In the genomic region with DNA sequence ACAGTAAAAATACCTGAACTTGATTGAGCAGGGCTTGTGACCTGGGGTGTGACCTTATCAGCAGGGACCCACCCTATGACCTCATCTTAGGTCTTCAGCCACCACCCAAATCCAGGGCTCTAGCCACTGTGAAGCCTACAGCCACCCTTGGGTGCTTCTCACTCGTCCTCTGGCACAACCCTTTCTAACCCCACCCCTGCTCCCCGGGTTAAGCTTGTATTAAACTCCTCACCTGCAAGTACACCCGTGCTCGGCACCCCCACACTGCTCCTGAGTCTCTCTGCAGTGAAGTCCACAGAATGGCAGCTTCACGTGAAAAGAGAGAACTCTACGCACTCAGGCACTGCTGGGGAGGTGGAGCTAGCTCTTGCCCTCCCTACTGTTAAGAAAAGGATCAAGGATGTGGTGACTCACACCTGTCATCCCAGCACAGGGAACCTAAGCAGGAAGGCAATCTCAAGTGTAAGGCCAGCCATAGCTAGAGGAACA, we compare ENCODE assay signal across 23 mouse cellular contexts. TPM values are rescaled to one million over a fixed set of nuclear protein-coding genes. Genes with fewer than 3 reads are reported as not detected.
DNase-seq lines count a peak whose midpoint lies in the region; ATAC-seq and TF ChIP-seq lines count a peak whose summit lies in the region.
"Had no signal": no experiment of that assay in that cellular context is flagged by ENCODE, and none has a peak within 500 bp of the region (broad histone marks: within the 10 kb centered on the region; RNA-seq: fewer than 3 reads in every experiment).

No protein-coding gene starts in this region.

- TF ChIP-seq CTCF in heart, adult 2 months (IDR thresholded peaks at IDR 0.05): no peak

- in situ Hi-C loops in ES-E14 (cut with MboI; ENCODE audit: low sequenced_read_pairs in 2 of 2, unreplicated experiment in 2 of 2): no loop called here

- no peaks in the 10 kb centered on the region for H3K36me3 ChIP-seq in heart, adult 2 months (ENCODE audit: control insufficient read depth, insufficient read depth, low read length)
- H3K36me3 ChIP-seq in ES-E14 (ENCODE audit: control insufficient read depth, insufficient read depth, low read length, poor library complexity, severe bottlenecking): no peaks in the 10 kb centered on the region
- no peaks in the 10 kb centered on the region for H3K36me3 ChIP-seq in intestine, embryonic 15.5 days
- H3K36me3 ChIP-seq in stomach, embryonic 14.5 days (ENCODE audit: control insufficient read depth, insufficient read depth, low read length): no peaks in the 10 kb centered on the region
- H3K36me3 ChIP-seq in forebrain, embryonic 16.5 days (ENCODE audit: control insufficient read depth, insufficient read depth): no peaks in the 10 kb centered on the region
- H3K36me3 ChIP-seq: embryonic facial prominence, embryonic 10.5 days; heart, embryonic 12.5 days; hindbrain, embryonic 15.5 days; lung, embryonic 15.5 days; midbrain, embryonic 15.5 days had no signal

- no peak overlapping the region for H3K9ac ChIP-seq in heart, adult 2 months (ENCODE audit: low read depth, low read length)
- H3K9ac ChIP-seq in ES-E14 (ENCODE audit: insufficient read depth, low read depth, low read length, poor library complexity, severe bottlenecking): peak overlapping the region; percentile 63
- no peak overlapping the region for H3K9ac ChIP-seq in intestine, embryonic 15.5 days
- H3K9ac ChIP-seq in stomach, embryonic 14.5 days (replicated peaks; ENCODE audit: low read depth, low read length): no peak overlapping the region
- H3K9ac ChIP-seq in forebrain, embryonic 16.5 days (replicated peaks; ENCODE audit: low read depth, low read length): no peak overlapping the region
- H3K9ac ChIP-seq: forebrain, embryonic 13.5 days; heart, embryonic 12.5 days; hindbrain, embryonic 15.5 days; lung, embryonic 15.5 days; midbrain, embryonic 15.5 days had no signal

- no peak overlapping the region for H3K4me3 ChIP-seq in heart, adult 2 months
- peak overlapping the region; percentile 47 to 54 for H3K4me3 ChIP-seq in ES-E14 (ENCODE audit: insufficient read depth in 1 of 2, low read depth in 1 of 2, low read length in 2 of 2, poor library complexity in 1 of 2, severe bottlenecking in 1 of 2)
- no peak overlapping the region for H3K4me3 ChIP-seq in intestine, embryonic 15.5 days (replicated peaks)
- H3K4me3 ChIP-seq in stomach, embryonic 14.5 days (ENCODE audit: low read depth, low read length): no peak overlapping the region
- H3K4me3 ChIP-seq in forebrain, embryonic 16.5 days (replicated peaks; ENCODE audit: low read length): no peak overlapping the region
- H3K4me3 ChIP-seq: embryonic facial prominence, embryonic 10.5 days; forebrain, embryonic 13.5 days; heart, embryonic 12.5 days; hindbrain, embryonic 15.5 days; lung, embryonic 15.5 days; midbrain, embryonic 15.5 days had no signal

- WGBS in heart, adult 2 months: 53% methylated on average over 6 of the region's 6 CpGs
- WGBS in intestine, embryonic 15.5 days: 36% methylated on average over 6 of the region's 6 CpGs
- WGBS in stomach, embryonic 14.5 days: 37% methylated on average over 6 of the region's 6 CpGs
- 45% methylated on average over 6 of the region's 6 CpGs for WGBS in forebrain, embryonic 16.5 days

- H3K27ac ChIP-seq in heart, adult 2 months: no peak overlapping the region
- peak overlapping the region; percentile 86 for H3K27ac ChIP-seq in ES-E14 (ENCODE audit: insufficient read depth, low read depth, low read length, poor library complexity, severe bottlenecking)
- 0 out of 2 replicates have a peak overlapping the region, but pooled peaks have one; percentile 40 for H3K27ac ChIP-seq in intestine, embryonic 15.5 days
- no peak overlapping the region for H3K27ac ChIP-seq in stomach, embryonic 14.5 days (ENCODE audit: low read length)
- no peak overlapping the region for H3K27ac ChIP-seq in forebrain, embryonic 16.5 days (ENCODE audit: low read length)
- H3K27ac ChIP-seq: embryonic facial prominence, embryonic 10.5 days; forebrain, embryonic 13.5 days; hindbrain, embryonic 15.5 days; lung, embryonic 15.5 days; midbrain, embryonic 15.5 days had no signal

- TF ChIP-seq POLR2A in heart, adult 2 months (IDR thresholded peaks at IDR 0.05; ENCODE audit: insufficient read depth, low read depth, low read length): no peak

- DNase-seq in heart, adult 11 months: peak; percentile 80
- no peak for DNase-seq in heart, adult 2 months
- DNase-seq in ES-E14 (ENCODE audit: low read depth, low spot score): no peak
- no peak for DNase-seq in cerebellum, adult 9-11 months
- DNase-seq: cerebellum, adult 11 months; cerebellum, postnatal 36 days; gastrocnemius, postnatal 36 days; heart, postnatal 36 days; kidney, adult 2 months; kidney, postnatal 25 days; right cerebral cortex, postnatal 25 days had no signal

- H3K9me3 ChIP-seq in ES-E14 (ENCODE audit: control insufficient read depth, insufficient read depth, low read depth, low read length): no peaks in the 10 kb centered on the region
- H3K9me3 ChIP-seq in intestine, embryonic 15.5 days: no peaks in the 10 kb centered on the region
- no peaks in the 10 kb centered on the region; the same call in 1 of the 2 replicates for H3K9me3 ChIP-seq in stomach, embryonic 14.5 days (ENCODE audit: control insufficient read depth, low read depth, low read length)
- no peaks in the 10 kb centered on the region for H3K9me3 ChIP-seq in forebrain, embryonic 16.5 days (ENCODE audit: control insufficient read depth, low read length)
- H3K9me3 ChIP-seq: embryonic facial prominence, embryonic 10.5 days; hindbrain, embryonic 15.5 days; lung, embryonic 15.5 days; midbrain, embryonic 15.5 days had no signal

- H3K4me1 ChIP-seq in heart, adult 2 months (ENCODE audit: control insufficient read depth, insufficient read depth, low read length): no peaks in the 10 kb centered on the region
- H3K4me1 ChIP-seq in ES-E14 (ENCODE audit: control insufficient read depth in 2 of 2, insufficient read depth in 2 of 2, low read length in 2 of 2, poor library complexity in 1 of 2): peaks cover 12 to 16% of the 10 kb centered on the region in 2 experiments
- H3K4me1 ChIP-seq in intestine, embryonic 15.5 days (replicated peaks): no peaks in the 10 kb centered on the region
- H3K4me1 ChIP-seq in stomach, embryonic 14.5 days (ENCODE audit: control insufficient read depth, insufficient read depth, low read length): no peaks in the 10 kb centered on the region
- no peaks in the 10 kb centered on the region; the same call in 1 of the 2 replicates for H3K4me1 ChIP-seq in forebrain, embryonic 16.5 days (replicated peaks; ENCODE audit: control insufficient read depth, insufficient read depth, low read length)
- H3K4me1 ChIP-seq: hindbrain, embryonic 15.5 days; lung, embryonic 15.5 days; midbrain, embryonic 15.5 days had no signal

- peak; percentile 80 for ATAC-seq in intestine, embryonic 15.5 days
- peak; percentile 24; the same call in 1 of the 2 replicates for ATAC-seq in stomach, embryonic 14.5 days (ENCODE audit: insufficient number of reproducible peaks, insufficient read depth, low FRiP score, low read depth)
- no peak for ATAC-seq in cerebellum, adult (ENCODE audit: insufficient number of reproducible peaks, low FRiP score, low TSS enrichment)
- ATAC-seq in forebrain, embryonic 16.5 days: no peak
- ATAC-seq: forebrain, embryonic 13.5 days; midbrain, embryonic 15.5 days had no signal

- H3K27me3 ChIP-seq in heart, adult 2 months (ENCODE audit: control insufficient read depth, insufficient read depth, low read length): no peaks in the 10 kb centered on the region
- no peaks in the 10 kb centered on the region for H3K27me3 ChIP-seq in intestine, embryonic 15.5 days (replicated peaks)
- H3K27me3 ChIP-seq in stomach, embryonic 14.5 days (ENCODE audit: control insufficient read depth, insufficient read depth, low read length): no peaks in the 10 kb centered on the region
- no peaks in the 10 kb centered on the region for H3K27me3 ChIP-seq in forebrain, embryonic 16.5 days (replicated peaks; ENCODE audit: control insufficient read depth, insufficient read depth, low read length)
- H3K27me3 ChIP-seq: forebrain, embryonic 13.5 days; heart, embryonic 12.5 days; hindbrain, embryonic 15.5 days; lung, embryonic 15.5 days; midbrain, embryonic 15.5 days had no signal

- intact Hi-C loops in heart, adult 2 months (cut with DNase I): no loop called here

- 0 out of 2 replicates have a peak overlapping the region, but pooled peaks have one; percentile 24 for H3K4me2 ChIP-seq in intestine, embryonic 15.5 days (replicated peaks)
- no peak overlapping the region for H3K4me2 ChIP-seq in stomach, embryonic 14.5 days (replicated peaks; ENCODE audit: low read depth, low read length)
- H3K4me2 ChIP-seq in forebrain, embryonic 16.5 days (ENCODE audit: low read length): no peak overlapping the region
- H3K4me2 ChIP-seq: forebrain, embryonic 13.5 days; heart, embryonic 12.5 days; hindbrain, embryonic 15.5 days; lung, embryonic 15.5 days; midbrain, embryonic 15.5 days had no signal

- no peaks in the 10 kb centered on the region for H3K79me2 ChIP-seq in heart, adult 2 months (replicated peaks; ENCODE audit: control insufficient read depth, insufficient read depth, low read length)

- no peak for TF ChIP-seq EP300 in heart, adult 2 months (IDR thresholded peaks at IDR 0.05; ENCODE audit: insufficient read depth, low read depth, low read length)

TF ChIP-seq in ES-E14, 5 proteins besides CTCF, POLR2A, EP300 and RAD21:
- TF ChIP-seq HCFC1 (IDR thresholded peaks at IDR 0.05; ENCODE audit: borderline replicate concordance, insufficient read depth, low read length) (no peak), MAFK (IDR thresholded peaks at IDR 0.05; ENCODE audit: insufficient read depth, low read depth, low read length) (no peak), ZC3H11A (IDR thresholded peaks at IDR 0.05; ENCODE audit: borderline replicate concordance, low read depth, low read length) (no peak), CHD2 (IDR thresholded peaks at IDR 0.05; ENCODE audit: low read depth, low read length) (no peak), ZNF384 (IDR thresholded peaks at IDR 0.05; ENCODE audit: low read depth, low read length) (no peak)
TF ChIP-seq in ES-E14: peak in this region for 0.

RNA-seq across cellular contexts. Expression of a gene that starts 21.1 kb away (rescaled TPM):
- total RNA-seq in heart, adult 2 months (2021): under 1 TPM in 1 of 2 experiments, not detected in 1; 0.18 TPM
- 0.06 and 0.18 TPM in 2 replicates for polyA plus RNA-seq in heart, adult 2 months (2012; rRNA removed)
- total RNA-seq in ES-E14 (2012; rRNA removed): 0.21 and 0.22 TPM in 2 replicates
- polyA plus RNA-seq in intestine, embryonic 15.5 days (2015; fragmentation: Nextera tagmentation; extraction: Ambion mirVana): 0.11 TPM in 1 of 2 replicates, not detected in the other
- polyA plus RNA-seq in stomach, embryonic 14.5 days (2014; fragmentation: Nextera tagmentation; extraction: Ambion mirVana): 0.17 TPM in 1 of 2 replicates, not detected in the other
- 0.12 TPM in 1 of 2 replicates, not detected in the other for polyA plus RNA-seq in forebrain, embryonic 16.5 days (2015; fragmentation: Nextera tagmentation; extraction: Ambion mirVana)
- total RNA-seq: megakaryocyte progenitor cell, adult 5-6 weeks had no signal
- polyA plus RNA-seq: C2C12; forebrain, embryonic 13.5 days; lung, embryonic 15.5 days; midbrain, embryonic 15.5 days had no signal

RNA-seq across cellular contexts. Expression of a gene that starts 38.4 kb away (rescaled TPM):
- 10 to 100 TPM; 43.0 to 44.0 TPM for total RNA-seq in heart, adult 2 months (2021)
- polyA plus RNA-seq in heart, adult 2 months (2012; rRNA removed): 11.6 and 18.0 TPM in 2 replicates
- 50.6 and 56.7 TPM in 2 replicates for total RNA-seq in ES-E14 (2012; rRNA removed)
- polyA plus RNA-seq in intestine, embryonic 15.5 days (2015; fragmentation: Nextera tagmentation; extraction: Ambion mirVana): 11.5 and 11.8 TPM in 2 replicates
- polyA plus RNA-seq in stomach, embryonic 14.5 days (2014; fragmentation: Nextera tagmentation; extraction: Ambion mirVana): 25.7 and 28.8 TPM in 2 replicates
- polyA plus RNA-seq in forebrain, embryonic 16.5 days (2015; fragmentation: Nextera tagmentation; extraction: Ambion mirVana): 26.5 and 28.1 TPM in 2 replicates

Comparison
In these comparisons a context has a peak if more than half of its experiments do, and no peak if none do; other contexts are left out.
1. H3K27ac ChIP-seq: peak in ES-E14 (single experiment) and intestine, embryonic 15.5 days (single experiment); none in heart, adult 2 months (single experiment), stomach, embryonic 14.5 days (single experiment) and forebrain, embryonic 16.5 days (single experiment).
2. H3K4me3 ChIP-seq: peak in ES-E14 (2 of 2); none in heart, adult 2 months (single experiment), intestine, embryonic 15.5 days (single experiment), stomach, embryonic 14.5 days (single experiment) and forebrain, embryonic 16.5 days (single experiment).
3. ATAC-seq: peak in intestine, embryonic 15.5 days (single experiment) and stomach, embryonic 14.5 days (single experiment); none in cerebellum, adult (single experiment) and forebrain, embryonic 16.5 days (single experiment).